Mouse (Mus musculus) gastrocnemius, adult 2 months (tissue): ENCODE measurements around the gene 6430550D23Rik. TPM values are rescaled to one million over a fixed set of nuclear protein-coding genes. Genes with fewer than 3 reads are reported as not detected.

Experiments
- DNase-seq: peaks from one replicate; pipeline ENCODE4 v3.0.0; 2022
- H3K27ac ChIP-seq: fragments of 200-600 bp; 2 replicates; pipeline ENCODE4 v1.8.1; 2022; ENCODE audit warnings: mild to moderate bottlenecking
- H3K4me3 ChIP-seq: fragments of 200-600 bp; 2 replicates; pipeline ENCODE4 v1.8.1; 2022; ENCODE audit warnings: mild to moderate bottlenecking, moderate library complexity
- CTCF ChIP-seq: fragments of 200-600 bp; IDR thresholded peaks from 2 replicates; pipeline ENCODE4 v1.8.1; 2022; ENCODE audit warnings: antibody characterized with exemption, mild to moderate bottlenecking, moderate library complexity
- intact Hi-C: fragments of 180-260 bp; cut with DNase I; formaldehyde crosslinking; loops from one replicate; pipeline ENCODE4 v1.15.1; 2025
- total RNA-seq, 2 experiments: library from RNA; stranded (reverse); gene quantifications; 2 replicates each; pipeline ENCODE4 v1.2.3; 2021

6430550D23Rik gene
- total RNA-seq, 2 experiments from 2014 or later: 0.66 to 0.70 TPM

GRCm38 (mm10) chr2:155987131-155987530 is 20.6 kb downstream of the 6430550D23Rik start:
- TF ChIP-seq CTCF: no peak
- H3K4me3 ChIP-seq: no peak overlapping the region
- H3K27ac ChIP-seq: no peak overlapping the region
- no peak for DNase-seq
- intact Hi-C loops: no loop called here

DNA sequence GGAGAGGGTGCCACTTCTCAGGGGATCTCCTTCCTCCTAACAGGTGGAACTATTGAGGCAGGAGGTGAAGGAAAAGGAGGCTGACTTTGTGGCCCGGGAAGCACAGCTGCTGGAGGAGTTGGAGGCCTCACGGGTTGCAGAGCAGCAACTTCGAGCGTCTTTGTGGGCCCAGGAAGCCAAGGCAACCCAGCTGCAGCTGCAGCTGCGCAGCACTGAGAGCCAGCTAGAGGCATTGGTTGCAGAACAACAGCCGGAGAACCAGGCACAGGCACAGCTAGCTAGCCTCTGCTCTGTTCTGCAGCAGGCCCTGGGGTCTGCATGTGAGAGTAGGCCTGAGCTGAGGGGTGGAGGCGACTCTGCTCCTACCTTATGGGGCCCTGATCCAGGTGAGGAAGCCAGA is 22.0 kb downstream of the 6430550D23Rik start:
- no peak for DNase-seq
- intact Hi-C loops: no loop called here
- TF ChIP-seq CTCF: no peak
- H3K4me3 ChIP-seq: no peak overlapping the region
- H3K27ac ChIP-seq: no peak overlapping the region

DNA sequence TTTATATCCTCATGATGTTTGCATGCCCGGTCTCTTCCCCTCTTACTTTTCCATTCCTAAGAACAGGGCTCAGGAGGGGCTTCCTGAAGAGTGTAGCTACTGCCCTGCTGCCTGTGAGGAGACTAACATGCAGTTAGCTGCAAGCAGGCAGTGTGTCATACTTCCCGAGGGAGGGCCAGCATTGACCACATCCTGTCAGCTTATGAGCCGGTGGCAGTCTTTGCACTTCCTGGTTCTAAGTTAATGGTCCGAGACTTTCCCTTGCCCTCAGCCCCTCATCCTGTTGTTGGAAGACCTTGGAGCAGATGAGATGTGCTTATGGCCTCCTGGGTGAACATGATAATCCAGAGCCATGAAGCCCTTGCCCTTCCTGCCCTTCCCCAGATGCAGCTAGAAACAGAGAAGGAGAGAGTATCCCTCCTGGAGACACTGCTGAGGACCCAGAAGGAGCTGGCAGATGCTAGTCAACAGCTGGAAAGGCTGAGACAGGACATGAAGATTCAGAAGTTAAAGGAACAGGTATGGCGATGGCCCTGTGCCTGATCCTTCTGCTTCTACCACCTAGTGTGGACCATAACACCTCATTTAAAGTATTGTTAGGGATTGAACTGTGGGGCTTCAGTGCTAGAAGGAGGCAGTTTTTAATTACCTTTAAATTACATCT is 28.3 kb downstream of the 6430550D23Rik start:
- H3K27ac ChIP-seq: peak overlapping the region; percentile 36
- peak overlapping the region; percentile 60 for H3K4me3 ChIP-seq
- DNase-seq: no peak
- intact Hi-C loops: no loop called here
- no peak for TF ChIP-seq CTCF

DNA sequence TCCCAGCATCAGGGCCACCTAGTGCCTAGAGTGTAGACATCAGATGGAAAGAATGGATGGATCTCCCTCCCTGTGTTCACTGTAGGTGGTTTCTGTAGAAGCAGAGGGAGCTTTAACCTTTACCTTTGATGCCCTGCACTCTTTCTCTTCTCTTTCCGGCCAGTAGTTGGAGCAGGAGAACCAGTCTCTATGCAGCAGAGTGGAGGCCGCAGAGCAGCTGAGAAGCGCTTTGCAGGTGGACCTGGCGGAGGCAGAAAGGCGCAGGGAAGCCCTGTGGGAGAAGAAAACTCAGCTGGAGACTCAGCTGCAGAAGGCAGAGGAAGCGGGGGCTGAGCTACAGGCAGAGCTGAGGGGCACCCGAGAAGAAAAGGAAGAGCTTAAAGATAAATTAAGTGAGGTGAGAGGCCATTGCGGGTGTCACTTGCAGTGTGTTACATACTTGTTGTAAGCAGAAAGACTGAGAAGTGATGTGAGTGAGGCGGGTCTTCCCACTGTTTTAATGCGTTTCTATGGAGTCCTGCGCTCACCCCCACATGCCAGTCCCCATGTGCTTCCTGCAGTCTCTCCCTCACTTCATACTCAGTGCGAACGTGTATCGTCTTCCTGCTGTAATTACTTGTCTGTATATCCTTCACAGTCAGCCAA is 33.6 kb downstream of the 6430550D23Rik start:
- Histone ChIP-seq H3K27ac (no peak overlapping the region), H3K4me3 (no peak overlapping the region)
- intact Hi-C loops: no loop called here
- no peak for DNase-seq
- no peak for TF ChIP-seq CTCF

DNA sequence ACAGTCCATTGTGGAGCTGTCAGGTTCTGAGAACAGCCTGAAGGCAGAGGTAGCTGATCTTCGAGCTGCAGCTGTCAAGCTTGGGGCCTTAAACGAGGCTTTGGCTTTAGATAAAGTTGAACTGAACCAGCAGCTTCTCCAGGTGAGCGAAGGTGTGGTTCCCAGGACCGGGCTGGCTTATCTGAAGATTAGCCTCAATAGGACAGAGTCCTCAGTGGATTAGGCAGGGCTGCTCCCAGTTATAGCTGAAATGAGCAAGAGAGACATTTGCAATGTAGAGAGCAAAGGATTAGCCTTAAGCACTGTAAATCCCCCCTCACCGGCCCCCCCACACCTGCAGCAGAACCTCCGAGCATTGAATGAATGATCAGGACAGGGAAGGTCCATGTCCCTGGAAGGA is 34.4 kb downstream of the 6430550D23Rik start:
- intact Hi-C loops: no loop called here
- H3K4me3 ChIP-seq: no peak overlapping the region
- no peak overlapping the region for H3K27ac ChIP-seq
- DNase-seq: no peak
- no peak for TF ChIP-seq CTCF

DNA sequence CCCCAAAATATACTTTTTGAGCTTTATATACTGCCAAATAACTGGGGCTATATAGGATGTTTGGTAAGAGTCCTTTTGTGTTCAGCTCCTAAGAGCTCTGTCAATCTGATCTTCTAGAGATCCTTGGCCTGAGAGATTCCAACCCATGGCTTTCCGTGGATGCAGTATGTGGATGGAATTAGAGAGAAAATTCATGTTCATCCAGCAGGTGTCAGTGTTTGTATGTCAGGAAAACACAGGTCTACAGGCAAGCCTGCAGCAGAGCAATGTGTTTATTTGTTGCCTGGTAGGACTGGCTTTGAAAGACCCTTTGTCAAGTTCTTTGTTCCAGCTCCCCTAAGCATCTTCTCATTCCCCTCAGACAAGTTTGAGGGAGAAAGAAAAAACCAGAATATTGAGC is 44.8 kb downstream of the 6430550D23Rik start:
- no peak overlapping the region for H3K4me3 ChIP-seq
- H3K27ac ChIP-seq: no peak overlapping the region
- no peak for DNase-seq
- peak; percentile 65 for TF ChIP-seq CTCF
- intact Hi-C loops: loop anchor here (5.0 to 10.0 kb wide), 2 partner anchors 179 to 312 kb away; partner anchors contain the start of genes Nfs1 and Romo1

- no peak overlapping the region for H3K4me3 ChIP-seq
Measured at GRCm38 (mm10) chr2:155961862-155962261, 45.9 kb downstream of the 6430550D23Rik start.

DNA sequence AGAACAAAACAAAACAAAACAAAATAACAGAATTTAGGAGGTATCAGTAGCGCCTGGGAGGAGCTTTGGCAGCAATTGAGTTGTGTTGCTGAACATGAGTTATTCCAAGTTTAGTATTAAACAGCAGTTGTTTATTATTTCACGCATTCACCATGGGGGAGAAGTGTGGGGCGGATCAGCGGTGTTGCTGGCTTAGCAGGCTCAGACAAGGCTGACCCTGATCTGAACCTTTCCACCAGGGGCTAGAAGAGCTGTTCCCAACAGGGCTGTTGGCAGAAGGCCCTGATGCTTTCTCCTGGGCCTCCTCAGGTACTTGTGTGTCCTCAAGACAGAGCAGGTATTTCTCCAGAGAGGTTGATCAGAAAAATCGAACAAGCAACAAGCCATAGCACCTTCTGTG is 47.8 kb downstream of the 6430550D23Rik start:
- no peak for TF ChIP-seq CTCF
- DNase-seq: no peak
- Histone ChIP-seq H3K27ac (no peak overlapping the region), H3K4me3 (no peak overlapping the region)
- intact Hi-C loops: loop anchor here (5.0 to 10.0 kb wide), 2 partner anchors 182 to 315 kb away; partner anchors contain the start of genes Nfs1 and Romo1

More at GRCm38 (mm10) chr2:155961862-155962261, 45.9 kb downstream of the 6430550D23Rik start:
- no peak overlapping the region for H3K27ac ChIP-seq
- no peak for TF ChIP-seq CTCF
- intact Hi-C loops: loop anchor here (5.0 to 10.0 kb wide), 2 partner anchors 180 to 313 kb away; partner anchors contain the start of genes Nfs1 and Romo1
- DNase-seq: no peak

GRCm38 (mm10) chr2:155956134-155957059 is 51.4 kb downstream of the 6430550D23Rik start, which contains the start of gene Cep250:
TSS of gene Cep250 (plus strand) at chr2:155956458.
- intact Hi-C loops: no loop called here
- DNase-seq: peak; percentile 95
- peak within 1 kb of the TSS; percentile 99 for H3K27ac ChIP-seq
- peak within 1 kb of the TSS; percentile 85 for H3K4me3 ChIP-seq
- no peak for TF ChIP-seq CTCF

DNA sequence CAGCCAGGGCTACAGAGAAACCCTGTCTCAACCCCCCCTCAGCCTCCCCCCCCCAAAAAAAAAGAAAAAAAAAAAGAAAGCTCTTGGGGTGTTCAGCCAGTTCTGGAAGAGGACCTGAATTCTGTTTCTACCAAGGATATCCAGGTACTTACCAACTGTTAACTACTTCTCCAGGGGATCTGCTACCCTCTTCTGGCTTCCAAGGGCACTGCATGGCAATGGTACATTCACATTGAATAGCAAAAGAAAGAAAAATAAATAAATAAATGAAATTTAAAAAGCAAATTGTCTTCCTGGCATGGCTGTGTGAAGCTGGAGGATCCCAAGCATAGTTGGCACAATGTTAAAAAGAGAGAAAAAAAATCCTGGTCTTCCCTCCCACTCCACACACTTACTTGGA is 55.8 kb downstream of the 6430550D23Rik start:
- peak; percentile 72 for TF ChIP-seq CTCF
- DNase-seq: peak; percentile 54
- intact Hi-C loops: no loop called here
- Histone ChIP-seq H3K27ac (no peak overlapping the region), H3K4me3 (no peak overlapping the region)

DNA sequence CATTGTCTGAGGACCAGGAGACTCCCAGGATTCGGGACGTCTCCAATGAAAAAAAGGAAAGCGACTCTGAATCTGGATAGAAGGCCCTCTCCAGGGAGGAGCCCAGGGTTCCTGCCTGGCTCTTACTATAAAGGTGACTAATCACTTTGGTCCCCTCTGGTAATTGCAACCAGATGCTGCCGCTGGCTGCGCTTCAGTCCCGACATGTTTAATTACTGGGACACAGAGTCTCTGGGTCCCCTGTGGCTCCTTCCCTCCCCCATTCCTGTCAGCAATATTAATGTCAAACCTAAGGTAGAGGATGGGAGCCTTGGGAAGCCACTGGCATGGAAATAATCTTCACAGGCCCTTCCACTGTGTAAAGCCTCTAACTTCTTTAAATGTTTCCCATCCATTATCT is 58.4 kb downstream of the 6430550D23Rik start:
- Histone ChIP-seq H3K27ac (no peak overlapping the region), H3K4me3 (no peak overlapping the region)
- intact Hi-C loops: loop anchor here (10.0 kb wide), 1 partner anchor 255 kb away; the partner anchor contains the start of gene Trpc4ap
- no peak for TF ChIP-seq CTCF
- DNase-seq: peak; percentile 55

DNA sequence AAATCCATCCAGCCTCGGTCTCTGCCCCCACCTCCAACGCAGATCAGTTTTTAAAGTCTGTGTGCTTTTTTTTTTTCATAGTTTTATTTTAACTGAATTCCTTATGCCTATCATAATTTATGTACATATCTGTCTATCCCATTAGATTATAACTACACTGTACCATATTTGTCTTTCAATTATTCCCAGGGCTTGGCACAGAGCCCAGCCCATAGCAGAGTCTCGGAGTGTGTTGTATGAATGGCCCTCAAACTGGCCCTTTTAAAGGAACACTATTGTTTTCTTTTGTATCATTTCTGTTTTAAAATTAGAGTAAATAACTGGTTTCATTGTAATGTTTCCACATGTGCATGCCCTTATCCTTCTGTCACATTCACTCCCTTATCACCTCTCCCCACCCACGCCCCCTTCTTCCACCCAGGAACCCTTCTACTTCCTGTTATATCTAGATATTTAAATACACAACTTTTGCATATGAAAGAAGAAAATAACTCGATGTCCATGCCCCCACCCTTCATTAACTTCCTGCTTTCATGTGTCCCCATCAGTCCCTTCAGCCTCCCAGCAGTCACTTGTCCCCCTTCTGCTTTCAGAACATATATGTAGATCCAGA is 60.3 kb downstream of the 6430550D23Rik start:
- Histone ChIP-seq H3K4me3 (no peak overlapping the region), H3K27ac (no peak overlapping the region)
- intact Hi-C loops: loop anchor here (10.0 kb wide), 1 partner anchor 253 kb away; the partner anchor contains the start of gene Trpc4ap
- no peak for DNase-seq
- no peak for TF ChIP-seq CTCF
